Mouse (Mus musculus): ENCODE data around the gene Frem2. TPM values are rescaled to one million over a fixed set of nuclear protein-coding genes. Genes with fewer than 3 reads are reported as not detected.

The Frem2 gene
- polyA plus RNA-seq, 1 experiment from 2014 or later, result 0.06 TPM

GRCm38 (mm10) chr3:53474179-53474578, 183.0 kb downstream of the Frem2 start:
- 74% methylated on average over 4 of the region's 4 CpGs for WGBS (ENCODE audit: insufficient replicate concordance)
- Histone ChIP-seq H3K4me3 (ENCODE audit: low read depth, low read length) (no peak overlapping the region), H3K9ac (replicated peaks) (no peak overlapping the region)

GRCm38 (mm10) chr3:53472061-53472460, 185.1 kb downstream of the Frem2 start:
- H3K27ac ChIP-seq (ENCODE audit: low read depth), result no peak overlapping the region
- ATAC-seq (no peak), DNase-seq (no peak)
- no peak overlapping the region for H3K9ac ChIP-seq (replicated peaks)
- H3K4me3 ChIP-seq (ENCODE audit: low read depth, low read length), result no peak overlapping the region
- 90% methylated on average over 5 of the region's 5 CpGs for WGBS (ENCODE audit: insufficient replicate concordance)
- peaks cover 55% of the 10 kb centered on the region for H3K36me3 ChIP-seq (replicated peaks; ENCODE audit: insufficient read depth, low read length)
- TF ChIP-seq EP300 (IDR thresholded peaks at IDR 0.05; ENCODE audit: low read depth), result no peak
- no peak for TF ChIP-seq CTCF (IDR thresholded peaks at IDR 0.05; ENCODE audit: low read depth)
- H3K4me2 ChIP-seq (ENCODE audit: low read depth, low read length), result no peak overlapping the region
- no peaks in the 10 kb centered on the region for H3K27me3 ChIP-seq (ENCODE audit: insufficient read depth, low read length)
- peaks cover 23% of the 10 kb centered on the region for H3K4me1 ChIP-seq (ENCODE audit: insufficient read depth)
- no peaks in the 10 kb centered on the region for H3K9me3 ChIP-seq (ENCODE audit: low read length)

More at GRCm38 (mm10) chr3:53474179-53474578, 183.0 kb downstream of the Frem2 start:
- ATAC-seq (no peak), DNase-seq (no peak)
- Histone ChIP-seq H3K36me3 (replicated peaks; ENCODE audit: insufficient read depth, low read length) (peaks cover 76% of the 10 kb centered on the region), H3K27ac (ENCODE audit: low read depth) (no peak overlapping the region), H3K9me3 (ENCODE audit: low read length) (no peaks in the 10 kb centered on the region), H3K4me2 (ENCODE audit: low read depth, low read length) (no peak overlapping the region), H3K27me3 (ENCODE audit: insufficient read depth, low read length) (no peaks in the 10 kb centered on the region), H3K4me1 (ENCODE audit: insufficient read depth) (peaks cover 8% of the 10 kb centered on the region)
- TF ChIP-seq EP300 (IDR thresholded peaks at IDR 0.05; ENCODE audit: low read depth) (no peak), CTCF (IDR thresholded peaks at IDR 0.05; ENCODE audit: low read depth) (no peak)

- Histone ChIP-seq H3K4me2 (ENCODE audit: low read depth, low read length) (no peak overlapping the region), H3K4me3 (ENCODE audit: low read depth, low read length) (no peak overlapping the region), H3K36me3 (replicated peaks; ENCODE audit: insufficient read depth, low read length) (peaks cover 37% of the 10 kb centered on the region), H3K9ac (replicated peaks) (no peak overlapping the region), H3K27me3 (ENCODE audit: insufficient read depth, low read length) (no peaks in the 10 kb centered on the region), H3K27ac (ENCODE audit: low read depth) (no peak overlapping the region), H3K9me3 (ENCODE audit: low read length) (no peaks in the 10 kb centered on the region), H3K4me1 (ENCODE audit: insufficient read depth) (peaks cover 35% of the 10 kb centered on the region)
- TF ChIP-seq CTCF (IDR thresholded peaks at IDR 0.05; ENCODE audit: low read depth), result no peak
- WGBS (ENCODE audit: insufficient replicate concordance), result 61% methylated on average over 5 of the region's 5 CpGs
- DNase-seq (peak; percentile 75), ATAC-seq (peak; percentile 87)
Measured at GRCm38 (mm10) chr3:53469650-53470049, 187.5 kb downstream of the Frem2 start.

- Histone ChIP-seq H3K36me3 (replicated peaks; ENCODE audit: insufficient read depth, low read length) (peaks cover 15% of the 10 kb centered on the region), H3K4me3 (ENCODE audit: low read depth, low read length) (no peak overlapping the region), H3K9ac (replicated peaks) (no peak overlapping the region), H3K27ac (ENCODE audit: low read depth) (no peak overlapping the region), H3K4me1 (ENCODE audit: insufficient read depth) (peaks cover 36% of the 10 kb centered on the region), H3K9me3 (ENCODE audit: low read length) (no peaks in the 10 kb centered on the region), H3K27me3 (ENCODE audit: insufficient read depth, low read length) (no peaks in the 10 kb centered on the region), H3K4me2 (ENCODE audit: low read depth, low read length) (no peak overlapping the region)
- 72% methylated on average over 5 of the region's 5 CpGs for WGBS (ENCODE audit: insufficient replicate concordance)
- DNase-seq, result peak; percentile 41
- no peak for ATAC-seq
- TF ChIP-seq CTCF (IDR thresholded peaks at IDR 0.05; ENCODE audit: low read depth) (no peak), EP300 (IDR thresholded peaks at IDR 0.05; ENCODE audit: low read depth) (no peak)
Measured at GRCm38 (mm10) chr3:53467356-53467755, 189.8 kb downstream of the Frem2 start.

GRCm38 (mm10) chr3:53466481-53466880, 190.7 kb downstream of the Frem2 start:
- Histone ChIP-seq H3K4me3 (ENCODE audit: low read depth, low read length) (no peak overlapping the region), H3K4me1 (ENCODE audit: insufficient read depth) (peaks cover 38% of the 10 kb centered on the region), H3K36me3 (replicated peaks; ENCODE audit: insufficient read depth, low read length) (peaks cover 11% of the 10 kb centered on the region), H3K4me2 (ENCODE audit: low read depth, low read length) (peak overlapping the region; percentile 27; the same call in 1 of the 2 replicates), H3K9me3 (ENCODE audit: low read length) (no peaks in the 10 kb centered on the region), H3K27me3 (ENCODE audit: insufficient read depth, low read length) (no peaks in the 10 kb centered on the region), H3K9ac (replicated peaks) (no peak overlapping the region), H3K27ac (ENCODE audit: low read depth) (no peak overlapping the region)
- 68% methylated on average over 9 of the region's 9 CpGs for WGBS (ENCODE audit: insufficient replicate concordance)
- DNase-seq (no peak), ATAC-seq (no peak)
- TF ChIP-seq EP300 (IDR thresholded peaks at IDR 0.05; ENCODE audit: low read depth) (no peak), CTCF (IDR thresholded peaks at IDR 0.05; ENCODE audit: low read depth) (no peak)

- H3K36me3 ChIP-seq (replicated peaks; ENCODE audit: insufficient read depth, low read length), result peaks cover 3% of the 10 kb centered on the region; the same call in 1 of the 2 replicates
- DNase-seq (no peak), ATAC-seq (no peak)
- no peaks in the 10 kb centered on the region for H3K9me3 ChIP-seq (ENCODE audit: low read length)
- no peaks in the 10 kb centered on the region for H3K27me3 ChIP-seq (ENCODE audit: insufficient read depth, low read length)
- peak overlapping the region; percentile 85 for H3K4me2 ChIP-seq (ENCODE audit: low read depth, low read length)
- WGBS (ENCODE audit: insufficient replicate concordance), result 24% methylated on average over 6 of the region's 6 CpGs
- peaks cover 38% of the 10 kb centered on the region for H3K4me1 ChIP-seq (ENCODE audit: insufficient read depth)
- H3K4me3 ChIP-seq (ENCODE audit: low read depth, low read length), result peak overlapping the region; percentile 93
- TF ChIP-seq EP300 (IDR thresholded peaks at IDR 0.05; ENCODE audit: low read depth) (no peak), CTCF (IDR thresholded peaks at IDR 0.05; ENCODE audit: low read depth) (no peak)
- H3K9ac ChIP-seq (replicated peaks), result peak overlapping the region; percentile 45
- H3K27ac ChIP-seq (ENCODE audit: low read depth), result no peak overlapping the region
Measured at GRCm38 (mm10) chr3:53465330-53465729, 191.8 kb downstream of the Frem2 start.

All from liver, postnatal 0 days (tissue).